Mouse (Mus musculus) lung, embryonic 16.5 days (tissue): ENCODE results near the gene Cnnm3. TPM values are rescaled to one million over a fixed set of nuclear protein-coding genes. Genes with fewer than 3 reads are reported as not detected.

Experiments used
- ATAC-seq: fragments of 200-750 bp; cut with Nextera tagmentation; 2 replicates; pipeline ENCODE4 v1.8.0; 2017; ENCODE audit warnings: low read depth, mild to moderate bottlenecking, moderate library complexity
- H3K27ac ChIP-seq: fragments of 300-500 bp; sonication (generic); 2 replicates; pipeline ENCODE4 v1.5.1; 2014; ENCODE audit warnings: mild to moderate bottlenecking, control low read depth, low read length
- H3K27me3 ChIP-seq: fragments of 300-500 bp; sonication (generic); 2 replicates; pipeline ENCODE4 v1.6.1; 2014; ENCODE audit warnings: low read depth, low read length, mixed read lengths; ENCODE audit not compliant: control insufficient read depth, insufficient read depth
- H3K36me3 ChIP-seq: fragments of 300-500 bp; sonication (generic); 2 replicates; pipeline ENCODE4 v1.6.1; 2014; ENCODE audit warnings: low read length; ENCODE audit not compliant: control insufficient read depth, insufficient read depth
- H3K4me1 ChIP-seq: fragments of 300-500 bp; sonication (generic); replicated peaks from 2 replicates; pipeline ENCODE4 v1.6.1; 2014; ENCODE audit warnings: low read length, mixed read lengths; ENCODE audit not compliant: control insufficient read depth, insufficient read depth
- H3K4me2 ChIP-seq: fragments of 300-500 bp; sonication (generic); 2 replicates; pipeline ENCODE4 v1.6.1; 2014; ENCODE audit warnings: low read depth, low read length, control low read depth
- H3K4me3 ChIP-seq: fragments of 300-500 bp; sonication (generic); 2 replicates; pipeline ENCODE4 v1.5.1; 2014; ENCODE audit warnings: mild to moderate bottlenecking, low read length, control low read depth
- H3K9ac ChIP-seq: fragments of 300-500 bp; sonication (generic); 2 replicates; pipeline ENCODE4 v1.6.1; 2014; ENCODE audit warnings: low read length, control low read depth
- H3K9me3 ChIP-seq: fragments of 300-500 bp; sonication (generic); 2 replicates; pipeline ENCODE4 v1.6.1; 2016; ENCODE audit warnings: low read length; ENCODE audit not compliant: control insufficient read depth
- WGBS: fragments of 180-500 bp; shearing (Covaris S2); extraction: QIAGEN DNeasy Blood & Tissue Kit; methylation state at CpG from one replicate; pipeline ENCODE4 v1.1.7; 2014; 5-methylcytosine and 5-hydroxymethylcytosine counted together
- polyA plus RNA-seq: library from polyadenylated mRNA; unstranded; fragments of >200 nt; fragmentation: Nextera tagmentation; extraction: Ambion mirVana; gene quantifications from 2 replicates; pipeline ENCODE4 v1.2.1, GENCODE M21; 2015

The Cnnm3 gene
- polyA plus RNA-seq, 1 experiment from 2014 or later, result 3.5 TPM

DNA sequence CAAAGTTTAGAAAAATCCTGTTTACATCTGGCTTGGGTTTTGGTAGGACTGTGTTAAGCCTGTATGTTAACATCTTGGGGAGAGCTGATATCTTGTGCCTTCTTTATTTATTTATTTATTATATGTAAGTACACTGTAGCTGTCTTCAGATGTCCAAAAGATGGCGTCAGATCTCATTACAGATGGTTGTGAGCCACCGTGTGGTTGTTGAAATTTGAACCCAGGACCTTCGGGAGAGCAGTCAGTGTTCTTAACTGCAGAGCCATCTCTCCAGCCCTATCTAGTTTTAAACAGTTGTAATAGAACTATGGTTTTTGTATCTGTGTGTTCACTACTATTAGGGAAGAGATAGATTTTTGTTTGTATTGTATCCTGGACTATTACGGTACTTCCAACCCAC is 17.6 kb downstream of the Cnnm3 start:
- H3K36me3 ChIP-seq, result peaks cover 20% of the 10 kb centered on the region
- H3K27ac ChIP-seq, result no peak overlapping the region
- 87% methylated on average over 4 of the region's 4 CpGs for WGBS
- H3K4me2 ChIP-seq, result no peak overlapping the region
- no peaks in the 10 kb centered on the region for H3K9me3 ChIP-seq
- no peak for ATAC-seq
- no peak overlapping the region for H3K9ac ChIP-seq
- no peaks in the 10 kb centered on the region for H3K27me3 ChIP-seq
- H3K4me1 ChIP-seq, result peaks cover 6% of the 10 kb centered on the region
- no peak overlapping the region for H3K4me3 ChIP-seq

DNA sequence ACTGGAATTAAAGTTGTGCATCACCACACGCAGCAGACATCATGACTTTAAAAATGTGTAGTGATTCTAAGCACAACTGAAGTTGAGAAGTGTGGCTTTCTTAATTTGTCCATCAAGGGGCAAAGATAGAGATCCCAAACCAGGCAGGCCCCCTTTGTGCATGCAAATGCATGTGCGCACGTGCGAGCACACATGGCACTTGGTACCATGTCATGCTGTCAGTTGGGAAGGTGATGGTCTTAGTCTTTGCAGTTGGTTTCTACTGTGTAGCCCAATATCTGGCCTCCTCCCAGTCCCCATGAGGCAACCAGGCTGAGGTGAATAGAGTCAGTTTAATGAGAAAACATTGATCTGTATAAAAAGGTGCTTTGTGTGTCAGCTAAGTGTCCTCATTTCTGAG is 18.2 kb downstream of the Cnnm3 start:
- no peak overlapping the region for H3K27ac ChIP-seq
- H3K36me3 ChIP-seq, result peaks cover 15% of the 10 kb centered on the region
- H3K4me3 ChIP-seq, result no peak overlapping the region
- WGBS, result 92% methylated on average over 4 of the region's 4 CpGs
- ATAC-seq, result no peak
- H3K27me3 ChIP-seq, result no peaks in the 10 kb centered on the region
- H3K9ac ChIP-seq, result no peak overlapping the region
- no peaks in the 10 kb centered on the region for H3K9me3 ChIP-seq
- H3K4me1 ChIP-seq, result peaks cover 6% of the 10 kb centered on the region
- no peak overlapping the region for H3K4me2 ChIP-seq

DNA sequence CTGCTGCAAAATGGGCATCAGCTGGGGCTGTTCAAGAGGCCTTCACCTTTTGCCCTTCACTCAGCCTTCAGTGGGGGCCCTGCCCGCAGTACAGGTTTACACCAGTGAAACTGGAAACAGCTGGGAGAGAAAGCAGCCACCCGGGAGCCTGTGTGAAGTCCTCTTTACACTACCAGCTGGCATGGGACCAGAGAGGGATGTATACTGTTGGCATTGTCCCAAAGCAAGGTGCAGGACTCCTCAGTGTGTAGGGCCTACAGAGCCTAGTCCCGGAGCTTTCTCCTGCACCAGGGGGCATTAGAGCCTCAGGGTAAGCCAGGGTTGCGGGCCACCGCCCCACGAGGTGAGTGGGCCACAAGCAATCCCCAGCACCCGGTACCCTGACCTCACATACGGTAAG is 18.8 kb downstream of the Cnnm3 start:
- Histone ChIP-seq H3K4me2 (no peak overlapping the region), H3K36me3 (peaks cover 9% of the 10 kb centered on the region), H3K27me3 (no peaks in the 10 kb centered on the region), H3K4me3 (no peak overlapping the region), H3K4me1 (peaks cover 6% of the 10 kb centered on the region), H3K9me3 (no peaks in the 10 kb centered on the region), H3K27ac (no peak overlapping the region), H3K9ac (no peak overlapping the region)
- WGBS, result 67% methylated on average over 8 of the region's 8 CpGs
- no peak for ATAC-seq

DNA sequence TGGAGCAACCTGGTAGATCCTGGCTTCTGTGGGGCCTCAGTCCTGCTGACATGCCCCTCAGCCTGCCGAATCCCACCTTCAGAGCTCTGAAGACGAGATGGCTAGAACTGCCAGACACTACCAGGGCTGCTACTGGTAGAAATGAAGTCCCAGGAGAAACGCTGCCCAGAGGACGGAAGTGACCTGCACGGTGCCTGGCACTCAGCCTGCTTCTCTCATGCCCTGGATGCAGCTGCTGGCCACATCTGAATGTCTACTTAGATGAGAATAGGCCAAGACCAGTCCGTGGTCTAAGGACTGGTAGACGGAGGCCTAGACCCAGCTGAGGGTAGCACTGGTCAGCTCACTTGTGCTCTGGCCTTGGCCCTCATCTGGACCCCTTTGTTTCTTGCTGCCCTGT is 19.3 kb downstream of the Cnnm3 start:
- no peak for ATAC-seq
- WGBS, result 88% methylated on average over 7 of the region's 7 CpGs
- Histone ChIP-seq H3K27me3 (no peaks in the 10 kb centered on the region), H3K36me3 (peaks cover 5% of the 10 kb centered on the region), H3K4me1 (peaks cover 7% of the 10 kb centered on the region), H3K4me3 (no peak overlapping the region), H3K9ac (no peak overlapping the region), H3K27ac (no peak overlapping the region), H3K9me3 (no peaks in the 10 kb centered on the region), H3K4me2 (no peak overlapping the region)

DNA sequence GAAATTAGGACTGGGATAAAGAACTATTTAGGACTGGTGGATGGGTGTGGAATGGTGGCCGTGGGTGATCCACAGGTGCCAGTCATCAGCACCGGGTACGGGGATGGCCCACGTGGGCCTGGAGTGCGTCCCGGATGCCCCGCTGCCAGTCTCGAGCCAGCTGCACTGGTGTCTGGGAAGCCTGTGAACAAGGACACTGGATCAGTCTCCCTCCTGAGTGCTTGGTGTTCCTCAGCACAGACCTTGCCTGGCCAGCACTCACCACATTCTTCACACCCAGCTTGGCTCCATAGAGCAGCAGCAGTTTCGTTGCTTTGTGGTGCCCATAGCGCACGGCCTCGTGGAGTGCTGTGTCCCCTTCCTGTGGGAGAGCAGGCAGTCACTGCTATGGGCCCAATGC is 19.8 kb downstream of the Cnnm3 start:
- Histone ChIP-seq H3K9me3 (no peaks in the 10 kb centered on the region), H3K36me3 (peaks cover 5% of the 10 kb centered on the region; the same call in 1 of the 2 replicates), H3K4me3 (no peak overlapping the region), H3K27me3 (no peaks in the 10 kb centered on the region), H3K4me2 (no peak overlapping the region), H3K27ac (no peak overlapping the region), H3K9ac (no peak overlapping the region), H3K4me1 (peaks cover 11% of the 10 kb centered on the region)
- 84% methylated on average over 12 of the region's 12 CpGs for WGBS
- ATAC-seq, result no peak

DNA sequence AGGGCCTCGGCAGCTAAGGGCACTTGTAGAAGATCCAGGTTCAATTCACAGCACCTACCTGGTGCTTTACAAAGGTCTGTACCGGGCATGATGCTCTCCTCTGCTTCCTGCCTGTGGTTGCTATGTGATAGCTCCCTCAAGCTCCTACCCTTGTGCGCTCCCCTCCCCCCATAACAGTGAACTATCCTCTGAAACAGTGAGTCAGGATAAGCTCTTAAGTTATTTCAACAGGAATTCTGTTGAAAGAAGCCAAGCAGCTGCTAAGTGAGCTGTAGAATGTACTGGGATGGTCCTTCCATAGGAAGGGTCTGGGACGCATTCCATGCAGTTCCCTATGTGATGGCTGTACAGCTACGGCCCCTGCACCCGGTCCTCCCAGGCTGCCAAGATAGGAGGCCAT is 21.9 kb downstream of the Cnnm3 start:
- no peak overlapping the region for H3K4me3 ChIP-seq
- peak; percentile 46; the same call in 1 of the 2 replicates for ATAC-seq
- H3K9me3 ChIP-seq, result no peaks in the 10 kb centered on the region
- no peak overlapping the region for H3K9ac ChIP-seq
- WGBS, result 63% methylated on average over 6 of the region's 6 CpGs
- peaks cover 5% of the 10 kb centered on the region; the same call in 1 of the 2 replicates for H3K36me3 ChIP-seq
- no peak overlapping the region for H3K4me2 ChIP-seq
- no peak overlapping the region for H3K27ac ChIP-seq
- H3K4me1 ChIP-seq, result peaks cover 11% of the 10 kb centered on the region
- H3K27me3 ChIP-seq, result no peaks in the 10 kb centered on the region

DNA sequence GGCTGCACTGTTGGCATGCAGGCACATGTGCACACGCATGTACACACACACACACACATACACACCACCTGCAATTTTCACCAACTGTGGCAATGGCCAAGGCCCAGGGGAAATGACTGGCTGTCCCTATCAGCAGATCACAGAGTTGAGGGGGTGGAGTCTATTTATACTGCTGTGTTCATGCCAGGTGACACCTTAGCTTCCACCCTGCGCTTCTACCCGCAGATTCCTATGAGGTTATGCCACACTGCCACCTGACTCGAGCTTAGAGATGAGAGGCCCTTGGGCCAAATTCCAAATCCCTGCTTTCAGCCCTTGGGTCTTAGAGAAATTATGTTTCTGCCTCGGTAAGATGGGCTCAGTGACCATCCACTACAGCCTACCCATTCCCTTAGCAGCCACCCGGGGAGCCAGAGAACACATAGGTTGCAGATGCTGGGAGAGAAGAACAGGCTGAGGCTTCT is 23.0 kb downstream of the Cnnm3 start:
- Histone ChIP-seq H3K4me1 (peaks cover 11% of the 10 kb centered on the region), H3K4me2 (no peak overlapping the region), H3K27ac (no peak overlapping the region), H3K4me3 (no peak overlapping the region), H3K9me3 (no peaks in the 10 kb centered on the region), H3K36me3 (peaks cover 7% of the 10 kb centered on the region), H3K27me3 (no peaks in the 10 kb centered on the region), H3K9ac (no peak overlapping the region)
- ATAC-seq, result no peak
- WGBS, result 54% methylated on average over 6 of the region's 6 CpGs

DNA sequence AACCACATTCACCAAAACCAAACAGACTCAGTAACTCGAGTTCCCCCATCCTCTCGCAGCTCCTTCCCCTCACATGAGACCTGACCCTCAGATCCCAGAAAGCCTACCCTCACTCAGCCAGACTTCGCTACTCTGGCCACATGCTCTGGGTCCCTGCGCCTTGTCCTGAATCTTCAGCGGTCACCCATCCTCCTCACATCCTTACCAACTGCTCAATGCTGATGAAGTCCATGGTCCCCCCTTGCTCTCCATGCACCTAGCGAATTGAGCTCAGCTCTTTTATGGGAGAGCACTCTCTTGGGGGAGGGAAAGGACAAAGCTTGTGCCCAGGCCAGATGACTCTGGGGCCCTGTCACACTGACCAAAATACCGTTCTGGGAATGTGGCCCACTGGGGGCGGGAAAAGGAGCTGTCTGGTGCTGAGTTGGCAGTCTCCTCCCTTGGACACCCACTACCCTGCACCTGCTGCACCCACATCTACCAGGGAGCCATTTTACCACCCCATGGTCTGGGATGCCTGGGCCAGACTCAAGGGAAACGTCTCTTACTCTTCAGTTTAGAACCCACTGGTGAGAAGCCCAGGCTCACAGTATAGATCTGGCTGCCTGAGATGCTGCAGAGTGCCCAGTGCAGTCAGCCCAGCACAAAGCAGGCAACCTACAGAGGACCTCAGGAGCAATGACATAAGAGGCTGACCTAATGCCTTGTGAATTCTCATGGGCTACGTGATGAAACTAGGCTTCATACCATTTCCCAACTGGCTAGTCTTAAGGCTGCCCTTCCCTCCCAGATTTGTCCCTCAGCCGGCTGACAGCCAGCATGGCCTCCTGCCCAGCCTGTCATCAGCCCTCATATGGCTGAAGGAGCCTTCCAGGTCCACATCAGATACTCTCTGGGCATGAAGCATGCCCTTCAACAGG is 24.1 kb downstream of the Cnnm3 start:
- H3K9ac ChIP-seq, result no peak overlapping the region
- no peaks in the 10 kb centered on the region for H3K9me3 ChIP-seq
- no peaks in the 10 kb centered on the region for H3K27me3 ChIP-seq
- H3K27ac ChIP-seq, result no peak overlapping the region
- peaks cover 7% of the 10 kb centered on the region for H3K36me3 ChIP-seq
- no peak overlapping the region for H3K4me3 ChIP-seq
- H3K4me2 ChIP-seq, result no peak overlapping the region
- WGBS, result 73% methylated on average over 11 of the region's 11 CpGs
- 0 out of 2 replicates have a peak, but pooled peaks have one; percentile 15 for ATAC-seq
- peaks cover 11% of the 10 kb centered on the region for H3K4me1 ChIP-seq

DNA sequence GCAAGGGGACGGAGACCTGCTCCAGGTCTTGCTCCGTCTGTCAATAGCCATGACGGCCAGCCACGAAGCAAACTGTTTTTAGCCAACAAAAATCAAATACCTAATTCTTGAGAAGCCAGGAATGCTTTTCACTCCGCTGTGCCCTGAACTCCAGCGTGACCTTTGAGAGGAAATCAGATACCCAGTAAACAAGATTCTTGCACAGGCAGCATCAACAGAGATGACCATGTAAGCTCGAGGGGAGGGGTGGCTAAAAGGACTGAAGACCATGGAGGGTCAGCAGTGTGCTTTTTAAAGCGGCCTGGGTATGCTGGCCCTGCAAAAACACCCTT is 24.7 kb downstream of the Cnnm3 start:
- no peaks in the 10 kb centered on the region for H3K27me3 ChIP-seq
- H3K4me1 ChIP-seq, result peaks cover 11% of the 10 kb centered on the region
- no peak for ATAC-seq
- no peak overlapping the region for H3K27ac ChIP-seq
- H3K4me3 ChIP-seq, result no peak overlapping the region
- no peak overlapping the region for H3K4me2 ChIP-seq
- H3K36me3 ChIP-seq, result peaks cover 10% of the 10 kb centered on the region
- WGBS, result 54% methylated on average over 8 of the region's 8 CpGs
- H3K9ac ChIP-seq, result no peak overlapping the region
- H3K9me3 ChIP-seq, result no peaks in the 10 kb centered on the region
